Mouse (Mus musculus): ENCODE data around the gene Pirt. TPM values are rescaled to one million over a fixed set of nuclear protein-coding genes. Genes with fewer than 3 reads are reported as not detected.

Pirt gene
- polyA plus RNA-seq, 1 experiment, result not detected

- TF ChIP-seq POLR2A (IDR thresholded peaks at IDR 0.05; ENCODE audit: insufficient read depth, low read depth, low read length) (no peak), CTCF (IDR thresholded peaks at IDR 0.05; ENCODE audit: insufficient read depth, low read depth, low read length) (no peak)
- Histone ChIP-seq H3K4me1 (ENCODE audit: control insufficient read depth, insufficient read depth, low read length) (no peaks in the 10 kb centered on the region), H3K27ac (ENCODE audit: insufficient read depth, low read depth, low read length) (no peak overlapping the region), H3K4me3 (ENCODE audit: insufficient read depth, low read depth, low read length) (no peak overlapping the region)
- 94% methylated on average over 7 of the region's 7 CpGs for WGBS
Measured at GRCm38 (mm10) chr11:66934428-66935173, 22.8 kb downstream of the Pirt start.

GRCm38 (mm10) chr11:66942011-66942410 lies 30.2 kb downstream of the Pirt start:
- H3K4me3 ChIP-seq (ENCODE audit: insufficient read depth, low read depth, low read length), result no peak overlapping the region
- TF ChIP-seq POLR2A (IDR thresholded peaks at IDR 0.05; ENCODE audit: insufficient read depth, low read depth, low read length), result no peak
- no peak for TF ChIP-seq CTCF (IDR thresholded peaks at IDR 0.05; ENCODE audit: insufficient read depth, low read depth, low read length)
- WGBS, result 93% methylated on average over 5 of the region's 5 CpGs

GRCm38 (mm10) chr11:66945224-66945767 lies 33.5 kb downstream of the Pirt start:
- WGBS, result 78% methylated on average over 2 of the region's 2 CpGs

More at GRCm38 (mm10) chr11:66942011-66942410, 30.2 kb downstream of the Pirt start:
- Histone ChIP-seq H3K27ac (ENCODE audit: insufficient read depth, low read depth, low read length) (no peak overlapping the region), H3K4me1 (ENCODE audit: control insufficient read depth, insufficient read depth, low read length) (no peaks in the 10 kb centered on the region)

GRCm38 (mm10) chr11:66946521-66946920 lies 34.7 kb downstream of the Pirt start:
- no peak overlapping the region for H3K27ac ChIP-seq (ENCODE audit: insufficient read depth, low read depth, low read length)
- no peak for TF ChIP-seq CTCF (IDR thresholded peaks at IDR 0.05; ENCODE audit: insufficient read depth, low read depth, low read length)
- no peak for TF ChIP-seq POLR2A (IDR thresholded peaks at IDR 0.05; ENCODE audit: insufficient read depth, low read depth, low read length)
- H3K4me1 ChIP-seq (ENCODE audit: control insufficient read depth, insufficient read depth, low read length), result no peaks in the 10 kb centered on the region
- 73% methylated on average over 6 of the region's 6 CpGs for WGBS
- H3K4me3 ChIP-seq (ENCODE audit: insufficient read depth, low read depth, low read length), result no peak overlapping the region

More at GRCm38 (mm10) chr11:66945224-66945767, 33.5 kb downstream of the Pirt start:
- H3K4me1 ChIP-seq (ENCODE audit: control insufficient read depth, insufficient read depth, low read length), result no peaks in the 10 kb centered on the region
- TF ChIP-seq POLR2A (IDR thresholded peaks at IDR 0.05; ENCODE audit: insufficient read depth, low read depth, low read length), result no peak
- no peak for TF ChIP-seq CTCF (IDR thresholded peaks at IDR 0.05; ENCODE audit: insufficient read depth, low read depth, low read length)
- H3K4me3 ChIP-seq (ENCODE audit: insufficient read depth, low read depth, low read length), result no peak overlapping the region
- no peak overlapping the region for H3K27ac ChIP-seq (ENCODE audit: insufficient read depth, low read depth, low read length)

GRCm38 (mm10) chr11:66946922-66947321 lies 35.1 kb downstream of the Pirt start:
- Histone ChIP-seq H3K4me1 (ENCODE audit: control insufficient read depth, insufficient read depth, low read length) (no peaks in the 10 kb centered on the region), H3K27ac (ENCODE audit: insufficient read depth, low read depth, low read length) (no peak overlapping the region), H3K4me3 (ENCODE audit: insufficient read depth, low read depth, low read length) (no peak overlapping the region)
- TF ChIP-seq CTCF (IDR thresholded peaks at IDR 0.05; ENCODE audit: insufficient read depth, low read depth, low read length) (no peak), POLR2A (IDR thresholded peaks at IDR 0.05; ENCODE audit: insufficient read depth, low read depth, low read length) (no peak)
- 86% methylated on average over 6 of the region's 6 CpGs for WGBS

GRCm38 (mm10) chr11:66956303-66956702 lies 44.5 kb downstream of the Pirt start, which contains the start of gene Tmem238l:
Tmem238l (plus strand) TSS chr11:66956638.
- no peak within 1 kb of the TSS for H3K27ac ChIP-seq (ENCODE audit: insufficient read depth, low read depth, low read length)
- H3K4me3 ChIP-seq (ENCODE audit: insufficient read depth, low read depth, low read length), result no peak within 1 kb of the TSS
- H3K4me1 ChIP-seq (ENCODE audit: control insufficient read depth, insufficient read depth, low read length), result no peaks in the 10 kb centered on the region
- TF ChIP-seq CTCF (IDR thresholded peaks at IDR 0.05; ENCODE audit: insufficient read depth, low read depth, low read length), result no peak
- no peak for TF ChIP-seq POLR2A (IDR thresholded peaks at IDR 0.05; ENCODE audit: insufficient read depth, low read depth, low read length)
- 61% methylated on average over 9 of the region's 9 CpGs for WGBS

GRCm38 (mm10) chr11:66960797-66961196 lies 49.0 kb downstream of the Pirt start:
- H3K4me3 ChIP-seq (ENCODE audit: insufficient read depth, low read depth, low read length), result no peak overlapping the region
- 91% methylated on average over 1 of the region's 1 CpGs for WGBS
- no peak for TF ChIP-seq POLR2A (IDR thresholded peaks at IDR 0.05; ENCODE audit: insufficient read depth, low read depth, low read length)
- TF ChIP-seq CTCF (IDR thresholded peaks at IDR 0.05; ENCODE audit: insufficient read depth, low read depth, low read length), result no peak
- H3K27ac ChIP-seq (ENCODE audit: insufficient read depth, low read depth, low read length), result no peak overlapping the region
- no peaks in the 10 kb centered on the region for H3K4me1 ChIP-seq (ENCODE audit: control insufficient read depth, insufficient read depth, low read length)

- no peak for TF ChIP-seq CTCF (IDR thresholded peaks at IDR 0.05; ENCODE audit: insufficient read depth, low read depth, low read length)
- no peak for TF ChIP-seq POLR2A (IDR thresholded peaks at IDR 0.05; ENCODE audit: insufficient read depth, low read depth, low read length)
- no peak overlapping the region for H3K4me3 ChIP-seq (ENCODE audit: insufficient read depth, low read depth, low read length)
- 91% methylated on average over 12 of the region's 12 CpGs for WGBS
- H3K4me1 ChIP-seq (ENCODE audit: control insufficient read depth, insufficient read depth, low read length), result no peaks in the 10 kb centered on the region
- no peak overlapping the region for H3K27ac ChIP-seq (ENCODE audit: insufficient read depth, low read depth, low read length)
Measured at GRCm38 (mm10) chr11:66961447-66962176, 49.8 kb downstream of the Pirt start.

GRCm38 (mm10) chr11:66963462-66963861 lies 51.7 kb downstream of the Pirt start:
- Histone ChIP-seq H3K27ac (ENCODE audit: insufficient read depth, low read depth, low read length) (no peak overlapping the region), H3K4me3 (ENCODE audit: insufficient read depth, low read depth, low read length) (no peak overlapping the region), H3K4me1 (ENCODE audit: control insufficient read depth, insufficient read depth, low read length) (no peaks in the 10 kb centered on the region)
- TF ChIP-seq POLR2A (IDR thresholded peaks at IDR 0.05; ENCODE audit: insufficient read depth, low read depth, low read length) (no peak), CTCF (IDR thresholded peaks at IDR 0.05; ENCODE audit: insufficient read depth, low read depth, low read length) (no peak)
- WGBS, result 95% methylated on average over 1 of the region's 1 CpGs
